Mouse (Mus musculus): Measurements from ENCODE around the gene Golm1.

- TF ChIP-seq CTCF (IDR thresholded peaks at IDR 0.05; ENCODE audit: control insufficient read depth, insufficient read depth, insufficient replicate concordance, low read depth, low read length) (no peak), POLR2A (IDR thresholded peaks at IDR 0.05; ENCODE audit: control insufficient read depth, low read depth, low read length) (no peak)
Observed at GRCm38 (mm10) chr13:59587201-59587600, 88.4 kb downstream of the Golm1 start.
